Mouse (Mus musculus) gastrocnemius, postnatal 4 days (tissue): Measurements from ENCODE around the gene Kcnj14. TPM values are rescaled to one million over a fixed set of nuclear protein-coding genes. Genes with fewer than 3 reads are reported as not detected.

ENCODE experiments used
- DNase-seq, 2 experiments: peaks; one replicate each; pipeline ENCODE4 v3.0.0; 2021 to 2022; ENCODE audit warnings: low spot score in 2 of 2, mixed read lengths in 2 of 2
- total RNA-seq, 2 experiments: library from RNA; stranded (reverse); gene quantifications; 2 replicates each; pipeline ENCODE4 v1.2.3; 2021

The Kcnj14 gene
- total RNA-seq, 2 experiments from 2014 or later, result 0.39 TPM

DNA sequence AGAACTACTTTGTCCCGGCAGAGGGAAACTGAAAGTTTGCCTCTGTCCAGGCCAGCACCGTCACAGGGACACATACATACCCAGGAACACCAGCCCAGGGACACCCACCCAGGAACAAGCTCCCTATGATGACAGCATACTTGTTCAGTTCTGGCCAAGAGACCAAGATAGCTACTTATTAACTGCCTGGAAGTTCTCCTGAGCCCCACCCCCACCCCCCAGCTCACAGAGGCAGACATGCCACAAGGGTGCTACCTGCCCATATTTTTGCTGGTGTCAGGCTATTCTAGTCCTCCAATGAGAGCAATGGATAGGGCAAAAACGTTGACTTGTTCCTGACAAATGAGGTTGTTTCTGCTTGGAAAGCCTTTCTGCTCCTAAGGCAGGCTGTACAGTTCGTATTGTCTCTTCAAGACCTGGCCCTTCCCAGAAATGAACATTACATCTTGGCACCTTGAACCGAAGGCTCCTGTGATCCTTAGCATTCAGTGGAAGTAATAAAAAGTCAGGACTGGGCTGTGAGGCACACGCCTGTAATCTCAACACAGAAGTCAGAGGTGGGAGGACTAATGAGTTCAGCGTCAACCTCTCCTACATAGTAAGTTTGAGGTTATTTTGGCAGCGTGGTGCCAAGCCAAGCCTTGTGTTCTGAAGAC lies 54.0 kb downstream of the Kcnj14 start:
- DNase-seq, result no peak

DNA sequence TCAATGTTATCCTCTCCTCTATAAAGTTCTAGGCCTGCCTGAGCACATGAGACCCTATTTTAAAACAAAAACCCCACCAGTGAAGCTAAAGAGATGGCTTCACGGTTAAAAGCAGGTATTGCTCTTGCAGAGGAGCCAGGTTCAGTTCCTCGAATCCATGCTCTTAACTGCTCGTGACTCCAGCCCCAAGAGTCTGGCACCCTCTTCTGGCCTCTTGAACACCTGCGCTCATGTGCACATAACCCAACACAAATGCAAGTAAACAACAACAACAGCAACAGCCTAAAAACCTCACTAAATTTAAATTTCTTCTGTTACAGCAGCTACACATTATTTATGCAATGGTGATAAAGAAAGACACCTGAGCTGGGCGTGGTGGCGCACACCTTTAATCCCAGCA lies 57.1 kb downstream of the Kcnj14 start:
- DNase-seq, result no peak

DNA sequence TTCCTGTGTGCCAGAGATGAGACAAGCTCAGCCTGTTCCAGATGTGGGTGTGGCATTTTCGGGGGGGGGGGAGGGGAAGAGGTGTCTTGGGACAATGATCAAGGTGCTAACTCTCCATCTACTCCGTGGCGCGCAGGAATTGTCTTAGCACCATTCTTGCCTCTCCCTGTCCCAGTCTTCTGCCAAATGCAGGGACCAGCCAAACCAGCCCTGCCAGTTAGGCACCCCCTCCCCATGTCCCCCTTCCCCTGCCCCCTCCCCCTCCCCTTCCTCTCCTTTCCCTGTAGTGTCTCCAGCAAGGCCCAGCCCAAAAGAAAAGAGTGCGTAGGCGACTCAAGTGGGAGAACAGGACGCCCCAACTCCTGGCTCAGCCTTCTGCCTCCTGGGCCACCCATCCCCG lies 57.8 kb downstream of the Kcnj14 start:
- no peak for DNase-seq

Other genes starting within 250 kb of the Kcnj14 start
- gene Fgf21, start 209.3 kb downstream of the Kcnj14 start, total RNA-seq, result not detected
- not detected for gene Fut1, start 207.5 kb downstream of the Kcnj14 start, total RNA-seq
- gene Izumo1, start 203.0 kb downstream of the Kcnj14 start, total RNA-seq, result under 1 TPM; 0.34 to 0.36 TPM
- gene Rasip1, start 197.3 kb downstream of the Kcnj14 start, total RNA-seq, result 10 to 100 TPM; 23.0 to 25.6 TPM
- 100 to 1,000 TPM; 170 to 187 TPM for gene Mamstr, start 184.8 kb downstream of the Kcnj14 start, total RNA-seq
- gene Fut2, start 158.4 kb downstream of the Kcnj14 start, total RNA-seq, result not detected
- gene Ntn5, start 140.8 kb downstream of the Kcnj14 start, total RNA-seq, result 1 to 10 TPM in 1 of 2 experiments, under 1 TPM in 1; 0.88 to 1.3 TPM
- under 1 TPM; 0.23 to 0.39 TPM for gene Sec1, start 130.4 kb downstream of the Kcnj14 start, total RNA-seq
- gene Car11, start 124.9 kb downstream of the Kcnj14 start, total RNA-seq, result 1 to 10 TPM; 4.6 to 4.9 TPM
- gene Dbp, start 119.7 kb downstream of the Kcnj14 start, total RNA-seq, result 10 to 100 TPM; 22.1 to 26.9 TPM
- gene Rpl18, start 109.3 kb downstream of the Kcnj14 start, total RNA-seq, result 1,000 to 10,000 TPM in 1 of 2 experiments, 100 to 1,000 TPM in 1; 1,000 to 1,132 TPM
- 10 to 100 TPM; 17.4 to 17.9 TPM for gene Sphk2, start 106.8 kb downstream of the Kcnj14 start, total RNA-seq
- gene Fam83e, start 103.6 kb downstream of the Kcnj14 start, total RNA-seq, result under 1 TPM; 0.34 to 0.52 TPM
- not detected for gene Spaca4, start 99.0 kb downstream of the Kcnj14 start, total RNA-seq
- under 1 TPM; 0.54 to 0.65 TPM for gene Lmtk3, start 41.0 kb downstream of the Kcnj14 start, total RNA-seq
- gene Sult2b1, start 40.1 kb downstream of the Kcnj14 start, total RNA-seq, result under 1 TPM in 1 of 2 experiments, not detected in 1; 0.60 TPM
- gene Cyth2, start 10.2 kb downstream of the Kcnj14 start, total RNA-seq, result 10 to 100 TPM; 56.1 to 61.5 TPM
- gene Grwd1, start 6.2 kb upstream of the Kcnj14 start, total RNA-seq, result 10 to 100 TPM; 17.4 to 18.0 TPM
- 100 to 1,000 TPM; 101 to 104 TPM for gene Kdelr1, start 48.0 kb upstream of the Kcnj14 start, total RNA-seq
- 1 to 10 TPM; 1.2 to 1.5 TPM for gene Grin2d, start 53.6 kb upstream of the Kcnj14 start, total RNA-seq
- gene Syngr4, start 71.9 kb upstream of the Kcnj14 start, total RNA-seq, result under 1 TPM; 0.39 to 0.75 TPM
- gene Tmem143, start 72.2 kb upstream of the Kcnj14 start, total RNA-seq, result 10 to 100 TPM; 31.4 to 33.7 TPM
- gene Emp3, start 96.6 kb upstream of the Kcnj14 start, total RNA-seq, result 10 to 100 TPM; 85.8 to 88.0 TPM
- 1 to 10 TPM; 2.4 to 2.5 TPM for gene Ccdc114, start 99.3 kb upstream of the Kcnj14 start, total RNA-seq
- under 1 TPM; 0.29 to 0.83 TPM for gene Abcc6, start 205.5 kb upstream of the Kcnj14 start, total RNA-seq
- gene Nomo1, start 208.9 kb upstream of the Kcnj14 start, total RNA-seq, result 10 to 100 TPM; 44.1 to 47.6 TPM